Mouse (Mus musculus) forebrain, postnatal 0 days (tissue): ENCODE results near the gene Mt2. TPM values are rescaled to one million over a fixed set of nuclear protein-coding genes. Genes with fewer than 3 reads are reported as not detected.
"Not testable (repeated sequence)": the region's sequence is repeated elsewhere in the genome, so short reads cannot be mapped to it uniquely, and the experiment has no call there.

Experiments used
- ATAC-seq: fragments of 200-750 bp; cut with Nextera tagmentation; 2 replicates; pipeline ENCODE4 v1.8.0; 2017; ENCODE audit warnings: mild to moderate bottlenecking, moderate library complexity
- DNase-seq: peaks from one replicate; pipeline ENCODE4 v3.0.0-alpha.2; 2015
- H3K27ac ChIP-seq: fragments of 300-500 bp; sonication (generic); 2 replicates; pipeline ENCODE4 v1.5.1; 2014; ENCODE audit warnings: low read depth, mild to moderate bottlenecking, antibody characterized with exemption, low read length, moderate library complexity, mixed read lengths
- H3K27me3 ChIP-seq: fragments of 300-500 bp; sonication (generic); 2 replicates; pipeline ENCODE4 v1.6.1; 2014; ENCODE audit warnings: mild to moderate bottlenecking, low read length, mixed read lengths; ENCODE audit not compliant: insufficient read depth
- H3K36me3 ChIP-seq: fragments of 300-500 bp; sonication (generic); 2 replicates; pipeline ENCODE4 v1.6.1; 2014; ENCODE audit warnings: mild to moderate bottlenecking, moderate library complexity; ENCODE audit not compliant: insufficient read depth
- H3K4me1 ChIP-seq: fragments of 300-500 bp; sonication (generic); 2 replicates; pipeline ENCODE4 v1.6.1; 2014; ENCODE audit warnings: antibody characterized with exemption; ENCODE audit not compliant: insufficient read depth
- H3K4me2 ChIP-seq: fragments of 300-500 bp; sonication (generic); 2 replicates; pipeline ENCODE4 v1.6.1; 2014; ENCODE audit warnings: low read depth, mild to moderate bottlenecking, moderate library complexity
- H3K4me3 ChIP-seq: fragments of 300-500 bp; sonication (generic); 2 replicates; pipeline ENCODE4 v1.5.1; 2014; ENCODE audit warnings: low read depth, low read length, mixed read lengths
- H3K9ac ChIP-seq: fragments of 300-500 bp; sonication (generic); 2 replicates; pipeline ENCODE4 v1.6.1; 2014; ENCODE audit warnings: mild to moderate bottlenecking
- H3K9me3 ChIP-seq: fragments of 300-500 bp; sonication (generic); 2 replicates; pipeline ENCODE4 v1.6.1; 2016; ENCODE audit warnings: low read length
- CTCF ChIP-seq: sonication (generic); IDR thresholded peaks from 2 replicates; pipeline ENCODE4 v1.5.1; 2016; ENCODE audit warnings: antibody characterized with exemption, control low read depth, low read depth
- WGBS: fragments of 180-500 bp; shearing (Covaris S2); extraction: QIAGEN DNeasy Blood & Tissue Kit; methylation state at CpG from one replicate; pipeline ENCODE4 v1.1.7; 2014; 5-methylcytosine and 5-hydroxymethylcytosine counted together
- polyA plus RNA-seq: library from polyadenylated mRNA; unstranded; fragments of >200 nt; fragmentation: Nextera tagmentation; extraction: Ambion mirVana; gene quantifications from 2 replicates; pipeline ENCODE4 v1.2.1, GENCODE M21; 2015
- total RNA-seq: library from RNA; depleted of rRNA; stranded (reverse); fragments of >200 nt; gene quantifications from 2 replicates; pipeline ENCODE4 v1.2.3, GENCODE M21; 2014

The Mt2 gene
- total and polyA plus RNA-seq, 2 experiments from 2014 or later: 88.1 to 143 TPM

DNA sequence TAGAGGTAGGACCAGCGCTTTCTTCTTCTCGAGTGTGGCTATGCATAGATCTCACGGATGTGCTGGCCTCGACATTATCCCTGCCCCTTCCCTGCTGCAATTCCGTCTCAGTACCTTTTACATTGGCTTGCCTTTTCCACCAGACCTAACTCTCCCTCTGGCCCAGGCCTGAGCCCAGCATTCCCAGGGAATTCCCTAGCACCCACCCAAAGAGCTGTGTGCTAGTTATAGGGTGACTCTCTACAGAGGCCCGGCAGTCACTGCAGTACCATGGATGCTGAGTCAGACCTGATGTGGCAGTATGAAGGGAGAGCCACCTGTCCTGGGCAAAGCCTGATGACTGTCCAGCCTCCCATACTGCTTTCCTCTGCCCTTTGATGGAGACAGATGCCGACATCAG, 19.0 kb upstream of the Mt2 start:
- no peak for DNase-seq
- 21% methylated on average over 7 of the region's 7 CpGs for WGBS

DNA sequence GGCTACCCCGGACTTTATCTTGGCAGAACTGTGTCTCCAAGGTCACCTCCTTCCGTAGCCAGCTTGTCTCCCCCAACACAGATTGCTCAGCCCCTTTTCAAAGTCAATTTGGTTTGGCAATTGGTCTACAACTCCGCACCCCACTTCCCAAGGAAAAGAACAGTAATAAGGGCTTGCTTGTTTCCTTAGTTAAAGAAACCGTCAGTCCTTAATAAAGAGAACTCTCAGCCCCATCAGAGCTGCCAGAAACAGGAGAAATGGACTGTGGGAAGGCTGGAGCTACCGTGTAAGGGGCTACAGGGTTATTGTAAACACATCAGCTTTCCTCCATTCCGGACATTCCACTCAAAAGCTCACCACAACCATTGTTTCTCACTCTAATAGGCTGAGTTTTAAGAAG, 17.9 kb upstream of the Mt2 start:
- Histone ChIP-seq H3K9me3 (no peaks in the 10 kb centered on the region), H3K4me3 (no peak overlapping the region), H3K4me2 (peak overlapping the region; percentile 74), H3K27ac (peak overlapping the region; percentile 66), H3K36me3 (no peaks in the 10 kb centered on the region), H3K27me3 (no peaks in the 10 kb centered on the region), H3K4me1 (peaks cover 8% of the 10 kb centered on the region; the same call in 1 of the 2 replicates), H3K9ac (no peak overlapping the region)
- ATAC-seq (peak; percentile 56), DNase-seq (peak; percentile 47)
- no peak for TF ChIP-seq CTCF
- 15% methylated on average over 6 of the region's 6 CpGs for WGBS

More for the DNA sequence above, 19.0 kb upstream of the Mt2 start:
- Histone ChIP-seq H3K36me3 (no peaks in the 10 kb centered on the region), H3K9ac (peak overlapping the region; percentile 65), H3K4me3 (peak overlapping the region; percentile 52), H3K27ac (peak overlapping the region; percentile 66), H3K4me2 (peak overlapping the region; percentile 74), H3K9me3 (no peaks in the 10 kb centered on the region), H3K27me3 (no peaks in the 10 kb centered on the region), H3K4me1 (peaks cover 8% of the 10 kb centered on the region; the same call in 1 of the 2 replicates)
- ATAC-seq: no peak
- TF ChIP-seq CTCF: no peak

DNA sequence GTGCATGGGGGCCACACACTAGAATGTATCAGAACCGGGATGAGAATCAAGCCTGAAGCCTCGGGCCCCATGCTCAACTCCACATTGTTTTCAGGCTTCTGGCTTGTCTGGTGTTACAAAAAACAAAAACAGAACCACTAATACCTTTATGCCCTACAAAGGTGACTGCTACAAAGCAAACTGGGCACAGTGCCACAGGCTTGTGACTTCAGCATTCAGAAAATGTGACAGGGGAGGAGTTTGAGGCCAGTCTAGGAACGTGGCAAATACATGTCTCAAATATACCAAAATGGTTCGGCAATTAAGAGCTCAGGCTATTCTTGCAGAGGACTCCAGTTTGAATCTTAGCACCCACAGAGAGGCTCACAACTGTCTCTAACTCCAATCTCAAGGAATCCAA, 16.4 kb upstream of the Mt2 start:
- H3K4me1 ChIP-seq: peaks cover 8% of the 10 kb centered on the region; the same call in 1 of the 2 replicates
- H3K4me2 ChIP-seq: no peak overlapping the region
- no peaks in the 10 kb centered on the region for H3K27me3 ChIP-seq
- TF ChIP-seq CTCF: no peak
- peak overlapping the region; percentile 5; the same call in 1 of the 2 replicates for H3K27ac ChIP-seq
- H3K4me3 ChIP-seq: no peak overlapping the region
- ATAC-seq: no peak
- no peak overlapping the region for H3K9ac ChIP-seq
- no peaks in the 10 kb centered on the region for H3K36me3 ChIP-seq
- 32% methylated on average over 4 of the region's 4 CpGs for WGBS
- DNase-seq: no peak
- no peaks in the 10 kb centered on the region for H3K9me3 ChIP-seq

DNA sequence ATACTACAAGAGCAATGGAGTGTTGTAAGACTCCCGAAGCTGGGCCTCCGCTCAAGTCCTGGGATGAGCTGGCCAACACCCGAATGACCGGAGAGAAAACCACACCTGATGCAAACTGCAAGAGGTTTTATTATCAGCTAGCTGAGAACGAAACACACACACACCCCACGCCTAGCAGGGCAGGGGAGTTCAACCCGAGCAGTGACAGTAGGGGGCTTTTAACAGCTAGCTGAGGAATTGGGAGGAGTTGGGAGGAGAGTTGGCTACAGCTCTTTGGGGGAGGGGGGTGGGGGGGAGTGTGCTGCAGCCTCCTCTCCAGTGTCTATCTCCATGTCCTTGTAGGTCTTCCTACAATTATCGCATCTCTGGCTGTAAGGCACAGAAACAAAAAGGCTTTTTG, 6.7 kb upstream of the Mt2 start:
- DNase-seq, H3K4me3 ChIP-seq, H3K4me2 ChIP-seq, H3K9ac ChIP-seq, H3K36me3 ChIP-seq, H3K9me3 ChIP-seq, H3K4me1 ChIP-seq, H3K27me3 ChIP-seq, H3K27ac ChIP-seq, ATAC-seq: not testable (repeated sequence)
- whole genome bisulfite sequencing: 75% methylated on average over 8 of the region's 8 CpGs

DNA sequence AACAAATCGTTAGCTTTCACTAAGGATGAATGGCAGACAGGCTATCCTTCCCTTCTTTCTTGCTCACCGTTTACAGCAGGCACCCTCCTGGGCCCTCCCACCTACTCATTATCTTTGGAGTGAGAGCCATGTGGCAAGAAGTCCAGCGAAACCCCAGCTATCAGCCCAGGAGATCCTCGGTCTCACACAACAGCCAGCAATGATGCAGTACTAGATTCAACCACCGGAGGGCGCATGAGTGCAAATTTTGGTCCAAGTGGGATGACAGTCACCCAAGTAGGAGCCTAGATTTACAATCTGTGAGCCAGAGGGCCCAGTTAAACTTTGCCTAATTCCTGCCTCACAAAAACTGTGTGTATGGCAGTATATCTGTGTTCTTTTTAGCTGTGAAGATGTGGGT, 5.2 kb upstream of the Mt2 start:
- H3K36me3 ChIP-seq: no peaks in the 10 kb centered on the region
- H3K9ac ChIP-seq: no peak overlapping the region
- H3K4me1 ChIP-seq: no peaks in the 10 kb centered on the region
- peaks cover 8% of the 10 kb centered on the region; the same call in 1 of the 2 replicates for H3K27me3 ChIP-seq
- H3K9me3 ChIP-seq: no peaks in the 10 kb centered on the region
- TF ChIP-seq CTCF: peak; percentile 95
- H3K4me2 ChIP-seq: peak overlapping the region; percentile 33; the same call in 1 of the 2 replicates
- no peak overlapping the region for H3K27ac ChIP-seq
- WGBS: 2% methylated on average over 6 of the region's 6 CpGs
- no peak overlapping the region for H3K4me3 ChIP-seq
- ATAC-seq: peak; percentile 72
- peak; percentile 94 for DNase-seq

DNA sequence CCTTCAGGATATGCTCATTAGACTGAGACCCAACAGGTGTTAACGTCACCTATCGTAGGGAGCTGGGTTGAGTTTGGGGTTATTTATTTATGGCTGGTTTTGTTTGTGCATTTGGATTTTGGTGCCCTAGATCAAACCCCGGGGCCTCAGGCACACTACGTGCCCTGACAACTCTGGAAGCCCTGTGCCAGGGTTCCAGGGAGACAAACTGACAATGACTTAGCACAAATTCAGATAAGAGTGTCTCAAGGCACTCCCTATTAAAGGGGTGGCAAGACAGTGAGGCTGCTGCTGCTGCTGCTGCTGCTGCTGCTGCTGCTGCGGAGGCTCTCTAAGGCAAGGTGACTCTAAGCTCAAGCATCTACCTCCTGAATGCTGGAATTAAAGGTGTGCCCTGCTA, 2.9 kb upstream of the Mt2 start:
- no peak for TF ChIP-seq CTCF
- no peak for DNase-seq
- Histone ChIP-seq H3K9me3 (no peaks in the 10 kb centered on the region), H3K4me3 (no peak overlapping the region), H3K4me1 (0 out of 2 replicates have a peak, but pooled peaks cover 3% of the 10 kb centered on the region), H3K36me3 (no peaks in the 10 kb centered on the region), H3K4me2 (no peak overlapping the region), H3K27ac (no peak overlapping the region), H3K27me3 (peaks cover 8% of the 10 kb centered on the region; the same call in 1 of the 2 replicates), H3K9ac (no peak overlapping the region)
- WGBS: 91% methylated on average over 5 of the region's 5 CpGs
- no peak for ATAC-seq

DNA sequence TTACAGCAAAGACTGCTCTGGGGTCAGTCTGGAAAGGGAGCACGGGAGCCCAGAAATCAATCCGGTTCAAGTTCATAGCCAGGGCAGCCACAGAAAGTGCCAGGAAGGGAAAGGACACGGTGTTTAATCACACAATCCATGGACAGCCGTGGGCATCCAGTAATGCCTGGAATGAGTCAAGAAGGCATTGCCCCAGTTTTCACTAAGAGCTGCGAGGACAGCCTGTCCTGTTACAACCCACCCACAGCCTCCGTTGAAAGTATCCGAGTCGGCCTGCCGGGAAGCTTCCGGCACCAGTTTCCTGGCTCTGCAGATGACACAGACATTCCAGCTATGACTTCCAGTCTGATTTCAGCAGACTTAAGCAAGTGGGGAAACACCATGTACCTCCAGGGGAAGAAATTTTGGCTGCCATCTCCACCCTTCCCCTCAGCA, 1.1 kb upstream of the Mt2 start:
- H3K9ac ChIP-seq: peak overlapping the region; percentile 60; the same call in 1 of the 2 replicates
- H3K4me1 ChIP-seq: 0 out of 2 replicates have a peak, but pooled peaks cover 3% of the 10 kb centered on the region
- H3K4me2 ChIP-seq: peak overlapping the region; percentile 91; the same call in 1 of the 2 replicates
- H3K27ac ChIP-seq: no peak overlapping the region
- ATAC-seq (no peak), DNase-seq (no peak)
- no peaks in the 10 kb centered on the region for H3K9me3 ChIP-seq
- peaks cover 8% of the 10 kb centered on the region; the same call in 1 of the 2 replicates for H3K27me3 ChIP-seq
- H3K4me3 ChIP-seq: no peak overlapping the region; the same call in 1 of the 2 replicates
- 55% methylated on average over 10 of the region's 10 CpGs for WGBS
- no peaks in the 10 kb centered on the region for H3K36me3 ChIP-seq
- TF ChIP-seq CTCF: no peak
